Mouse (Mus musculus) forebrain, embryonic 11.5 days (tissue): Measurements from ENCODE around the gene Etv6. TPM values are rescaled to one million over a fixed set of nuclear protein-coding genes. Genes with fewer than 3 reads are reported as not detected.
A peak's percentile ranks its signal among the peaks of the same experiment; 100 is the strongest.

Experiments used
- ATAC-seq: fragments of 200-750 bp; cut with Nextera tagmentation; replicated peaks from 2 replicates; pipeline ENCODE4 v1.8.0; 2017; ENCODE audit warnings: moderate TSS enrichment; ENCODE audit not compliant: low FRiP score
- DNase-seq: peaks from one replicate; pipeline ENCODE4 v3.0.0-alpha.2; 2017; ENCODE audit warnings: low spot score
- H3K27ac ChIP-seq: fragments of 300-500 bp; sonication (generic); 2 replicates; pipeline ENCODE4 v1.5.1; 2014; ENCODE audit warnings: low read depth, low read length
- H3K27me3 ChIP-seq: fragments of 300-500 bp; sonication (generic); 2 replicates; pipeline ENCODE4 v1.6.1; 2014; ENCODE audit warnings: mild to moderate bottlenecking, low read length, mixed read lengths; ENCODE audit not compliant: control insufficient read depth, insufficient read depth
- H3K36me3 ChIP-seq: fragments of 300-500 bp; sonication (generic); 2 replicates; pipeline ENCODE4 v1.6.1; 2014; ENCODE audit warnings: mild to moderate bottlenecking, low read length, moderate library complexity, mixed read lengths; ENCODE audit not compliant: control insufficient read depth, insufficient read depth
- H3K4me1 ChIP-seq: fragments of 300-500 bp; sonication (generic); replicated peaks from 2 replicates; pipeline ENCODE4 v1.6.1; 2014; ENCODE audit warnings: low read length, mixed read lengths; ENCODE audit not compliant: control insufficient read depth, insufficient read depth
- H3K4me2 ChIP-seq: fragments of 300-500 bp; sonication (generic); 2 replicates; pipeline ENCODE4 v1.6.1; 2014; ENCODE audit warnings: low read depth, mild to moderate bottlenecking, low read length, moderate library complexity, mixed read lengths; ENCODE audit not compliant: severe bottlenecking
- H3K4me3 ChIP-seq: fragments of 300-500 bp; sonication (generic); 2 replicates; pipeline ENCODE4 v1.5.1; 2014; ENCODE audit warnings: low read depth, low read length
- H3K9ac ChIP-seq: fragments of 300-500 bp; sonication (generic); 2 replicates; pipeline ENCODE4 v1.6.1; 2014; ENCODE audit warnings: low read length
- H3K9me3 ChIP-seq: fragments of 300-500 bp; sonication (generic); 2 replicates; pipeline ENCODE4 v1.6.1; 2016; ENCODE audit warnings: low read length, mixed read lengths; ENCODE audit not compliant: control insufficient read depth
- WGBS: fragments of 180-500 bp; shearing (Covaris S2); extraction: QIAGEN DNeasy Blood & Tissue Kit; methylation state at CpG from one replicate; pipeline ENCODE4 v1.1.7; 2014; 5-methylcytosine and 5-hydroxymethylcytosine counted together
- polyA plus RNA-seq: library from polyadenylated mRNA; unstranded; fragments of >200 nt; fragmentation: Nextera tagmentation; extraction: Ambion mirVana; gene quantifications from 2 replicates; pipeline ENCODE4 v1.2.1, GENCODE M21; 2014

Gene Etv6
- polyA plus RNA-seq, 1 experiment from 2014 or later: 20.9 TPM

- Histone ChIP-seq H3K4me2 (no peak overlapping the region), H3K27me3 (no peaks in the 10 kb centered on the region), H3K27ac (no peak overlapping the region), H3K9me3 (no peaks in the 10 kb centered on the region), H3K9ac (no peak overlapping the region), H3K4me1 (no peaks in the 10 kb centered on the region; the same call in 1 of the 2 replicates), H3K36me3 (no peaks in the 10 kb centered on the region), H3K4me3 (no peak overlapping the region)
- 91% methylated on average over 6 of the region's 6 CpGs for WGBS
- ATAC-seq (no peak), DNase-seq (no peak)
Observed at GRCm38 (mm10) chr6:134047974-134048373, 12.5 kb downstream of the Etv6 start.

GRCm38 (mm10) chr6:134048965-134049364 lies 13.5 kb downstream of the Etv6 start:
- DNase-seq (no peak), ATAC-seq (no peak)
- H3K9me3 ChIP-seq: no peaks in the 10 kb centered on the region
- no peak overlapping the region for H3K9ac ChIP-seq
- H3K27ac ChIP-seq: no peak overlapping the region
- H3K4me2 ChIP-seq: no peak overlapping the region
- no peaks in the 10 kb centered on the region for H3K27me3 ChIP-seq
- whole genome bisulfite sequencing: 93% methylated on average over 6 of the region's 6 CpGs
- H3K4me1 ChIP-seq: no peaks in the 10 kb centered on the region; the same call in 1 of the 2 replicates
- H3K36me3 ChIP-seq: no peaks in the 10 kb centered on the region
- no peak overlapping the region for H3K4me3 ChIP-seq

GRCm38 (mm10) chr6:134050466-134050865 lies 15.0 kb downstream of the Etv6 start:
- DNase-seq: no peak
- Histone ChIP-seq H3K27me3 (no peaks in the 10 kb centered on the region), H3K4me2 (no peak overlapping the region), H3K9me3 (no peaks in the 10 kb centered on the region), H3K36me3 (no peaks in the 10 kb centered on the region), H3K4me3 (no peak overlapping the region), H3K4me1 (no peaks in the 10 kb centered on the region), H3K9ac (no peak overlapping the region), H3K27ac (no peak overlapping the region)
- 92% methylated on average over 8 of the region's 8 CpGs for WGBS
- no peak for ATAC-seq

- DNase-seq (no peak), ATAC-seq (no peak)
- no peak overlapping the region for H3K4me3 ChIP-seq
- H3K27ac ChIP-seq: no peak overlapping the region
- H3K4me1 ChIP-seq: no peaks in the 10 kb centered on the region
- 70% methylated on average over 7 of the region's 7 CpGs for WGBS
- no peaks in the 10 kb centered on the region for H3K36me3 ChIP-seq
- no peak overlapping the region for H3K4me2 ChIP-seq
- no peaks in the 10 kb centered on the region for H3K27me3 ChIP-seq
- H3K9ac ChIP-seq: no peak overlapping the region
- no peaks in the 10 kb centered on the region for H3K9me3 ChIP-seq
Observed at GRCm38 (mm10) chr6:134051950-134052349, 16.4 kb downstream of the Etv6 start.

- WGBS: 91% methylated on average over 10 of the region's 10 CpGs
- Histone ChIP-seq H3K4me2 (no peak overlapping the region), H3K4me1 (no peaks in the 10 kb centered on the region; the same call in 1 of the 2 replicates), H3K9me3 (no peaks in the 10 kb centered on the region), H3K27ac (no peak overlapping the region), H3K27me3 (no peaks in the 10 kb centered on the region), H3K9ac (no peak overlapping the region), H3K36me3 (no peaks in the 10 kb centered on the region), H3K4me3 (no peak overlapping the region)
- ATAC-seq: no peak
- DNase-seq: no peak
Observed at GRCm38 (mm10) chr6:134053146-134053545, 17.6 kb downstream of the Etv6 start.

- Histone ChIP-seq H3K4me2 (no peak overlapping the region), H3K4me3 (no peak overlapping the region), H3K4me1 (no peaks in the 10 kb centered on the region; the same call in 1 of the 2 replicates), H3K36me3 (no peaks in the 10 kb centered on the region), H3K27ac (no peak overlapping the region), H3K27me3 (no peaks in the 10 kb centered on the region), H3K9ac (no peak overlapping the region), H3K9me3 (no peaks in the 10 kb centered on the region)
- WGBS: 91% methylated on average over 7 of the region's 7 CpGs
- DNase-seq (no peak), ATAC-seq (no peak)
Observed at GRCm38 (mm10) chr6:134053566-134053965, 18.1 kb downstream of the Etv6 start.

GRCm38 (mm10) chr6:134055588-134055987 lies 20.1 kb downstream of the Etv6 start:
- 84% methylated on average over 7 of the region's 7 CpGs for WGBS
- no peak for ATAC-seq
- Histone ChIP-seq H3K27ac (no peak overlapping the region), H3K4me3 (no peak overlapping the region), H3K9ac (no peak overlapping the region), H3K36me3 (no peaks in the 10 kb centered on the region), H3K9me3 (no peaks in the 10 kb centered on the region), H3K4me2 (no peak overlapping the region), H3K27me3 (no peaks in the 10 kb centered on the region), H3K4me1 (peaks cover 5% of the 10 kb centered on the region; the same call in 1 of the 2 replicates)
- no peak for DNase-seq

GRCm38 (mm10) chr6:134058451-134058850 lies 23.0 kb downstream of the Etv6 start:
- Histone ChIP-seq H3K4me2 (no peak overlapping the region), H3K9me3 (no peaks in the 10 kb centered on the region), H3K36me3 (no peaks in the 10 kb centered on the region), H3K4me1 (peaks cover 5% of the 10 kb centered on the region; the same call in 1 of the 2 replicates), H3K9ac (no peak overlapping the region), H3K4me3 (no peak overlapping the region), H3K27ac (no peak overlapping the region), H3K27me3 (no peaks in the 10 kb centered on the region)
- DNase-seq (no peak), ATAC-seq (no peak)
- WGBS: 68% methylated on average over 4 of the region's 4 CpGs

- DNase-seq (no peak), ATAC-seq (peak; percentile 32; the same call in 1 of the 2 replicates)
- peaks cover 5% of the 10 kb centered on the region; the same call in 1 of the 2 replicates for H3K4me1 ChIP-seq
- H3K4me2 ChIP-seq: no peak overlapping the region
- H3K27me3 ChIP-seq: no peaks in the 10 kb centered on the region
- no peak overlapping the region for H3K27ac ChIP-seq
- WGBS: 46% methylated on average over 10 of the region's 10 CpGs
- H3K36me3 ChIP-seq: no peaks in the 10 kb centered on the region
- no peak overlapping the region for H3K9ac ChIP-seq
- H3K4me3 ChIP-seq: no peak overlapping the region
- H3K9me3 ChIP-seq: no peaks in the 10 kb centered on the region
Observed at GRCm38 (mm10) chr6:134058886-134059551, 23.5 kb downstream of the Etv6 start.
